Mouse (Mus musculus): ENCODE results near the gene C87436. TPM values are rescaled to one million over a fixed set of nuclear protein-coding genes. Genes with fewer than 3 reads are reported as not detected.

The C87436 gene
- total RNA-seq, 1 experiment from 2014 or later: 26.0 TPM

DNA sequence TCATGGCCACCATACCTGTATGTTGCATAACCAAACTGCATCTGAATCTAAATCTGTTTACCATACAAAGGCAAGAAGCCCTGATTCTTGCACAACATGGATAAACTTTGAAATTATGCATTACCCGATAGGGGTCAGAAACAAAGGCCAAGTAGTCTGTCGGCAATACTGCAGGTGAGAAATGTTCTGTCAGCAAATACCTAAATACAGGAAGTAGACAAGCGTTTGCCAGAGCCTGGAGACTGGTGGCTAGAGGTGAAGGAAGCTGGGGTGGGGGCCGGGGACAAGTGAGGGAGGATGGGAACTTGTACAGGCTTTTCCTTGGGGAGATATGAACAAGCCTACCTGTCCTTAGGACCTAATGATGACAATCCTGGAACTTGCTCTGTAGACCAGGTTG lies 72.8 kb downstream of the C87436 start:
- no peak for DNase-seq

GRCm38 (mm10) chr6:86513296-86513695 lies 75.1 kb downstream of the C87436 start:
- no peak for DNase-seq

- DNase-seq: no peak
These were observed 77.8 kb downstream of the C87436 start for GRCm38 (mm10) chr6:86516021-86516420.

DNA sequence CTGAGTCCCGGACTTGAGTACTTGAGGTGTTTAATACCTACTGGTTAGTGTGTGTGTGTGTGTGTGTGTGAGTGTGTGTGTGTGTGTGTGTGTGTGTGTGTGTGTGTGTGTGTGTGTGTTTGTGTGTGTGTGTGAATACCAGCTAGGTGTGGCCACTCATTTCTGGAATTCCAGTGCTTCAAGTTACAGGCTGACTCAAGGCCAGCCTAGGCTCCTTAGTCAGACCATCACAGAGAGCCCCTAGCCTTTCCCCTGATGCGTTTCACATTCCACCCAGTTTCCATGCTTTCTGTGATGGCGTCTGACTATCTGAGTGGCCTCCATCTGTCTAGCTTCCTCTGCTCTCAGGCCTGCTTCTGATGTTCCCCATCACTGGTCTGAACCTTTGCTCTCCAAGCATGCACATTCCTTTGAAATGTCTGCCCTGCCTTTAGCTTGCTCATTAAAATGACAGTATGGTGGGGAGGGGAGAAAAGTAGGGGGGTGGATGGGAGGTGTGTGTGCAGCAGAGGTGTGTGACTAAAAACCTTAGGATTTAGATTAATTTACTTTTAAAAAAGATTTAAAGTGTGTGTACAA lies 81.7 kb downstream of the C87436 start:
- DNase-seq: no peak

- DNase-seq: no peak
These were observed 84.1 kb downstream of the C87436 start for GRCm38 (mm10) chr6:86522001-86522911.

Other genes starting within 250 kb of the C87436 start
- 16.8 and 22.4 TPM in 2 replicates for gene Tgfa, start 243.2 kb upstream of the C87436 start, total RNA-seq (2021)
- gene Fam136a, start 72.7 kb upstream of the C87436 start, total RNA-seq (2021): 114 and 132 TPM in 2 replicates
- 378 and 463 TPM in 2 replicates for gene Snrpg, start 67.1 kb upstream of the C87436 start, total RNA-seq (2021)
- gene Pcyox1, start 41.2 kb upstream of the C87436 start, total RNA-seq (2021): 208 and 254 TPM in 2 replicates
- 82.0 and 85.8 TPM in 2 replicates for gene Tia1, start 34.2 kb upstream of the C87436 start, total RNA-seq (2021)
- not detected in 2 replicates for gene Gm44790, start 11.7 kb upstream of the C87436 start, total RNA-seq (2021)
- gene Pcbp1, start 87.9 kb downstream of the C87436 start, total RNA-seq (2021): 296 and 313 TPM in 2 replicates
- not detected in 2 replicates for gene Asprv1, start 189.8 kb downstream of the C87436 start, total RNA-seq (2021)
- 12.7 and 13.0 TPM in 2 replicates for gene Mxd1, start 230.8 kb downstream of the C87436 start, total RNA-seq (2021)
- 66.3 and 69.1 TPM in 2 replicates for gene Snrnp27, start 246.1 kb downstream of the C87436 start, total RNA-seq (2021)